Mouse (Mus musculus) olfactory bulb, adult 2 months (tissue): ENCODE measurements around the gene Gm49395. TPM values are rescaled to one million over a fixed set of nuclear protein-coding genes. Genes with fewer than 3 reads are reported as not detected.

Source experiments
- H3K27ac ChIP-seq: fragments of 200-500 bp; 2 replicates; pipeline ENCODE4 v1.5.1; 2012; ENCODE audit warnings: low read depth, low read length; ENCODE audit not compliant: insufficient read depth
- H3K4me1 ChIP-seq: fragments of 200-500 bp; 2 replicates; pipeline ENCODE4 v1.6.1; 2012; ENCODE audit warnings: low read length; ENCODE audit not compliant: control insufficient read depth, insufficient read depth
- H3K4me3 ChIP-seq: fragments of 200-500 bp; 2 replicates; pipeline ENCODE4 v1.5.1; 2012; ENCODE audit warnings: mild to moderate bottlenecking, low read depth, low read length, moderate library complexity; ENCODE audit not compliant: insufficient read depth
- CTCF ChIP-seq: fragments of 200-500 bp; IDR thresholded peaks from 2 replicates; pipeline ENCODE4 v1.5.1; 2012; ENCODE audit warnings: low read depth, mild to moderate bottlenecking, low read length, moderate library complexity; ENCODE audit not compliant: insufficient read depth
- POLR2A ChIP-seq: fragments of 200-500 bp; IDR thresholded peaks from 2 replicates; pipeline ENCODE4 v1.6.1; 2012; ENCODE audit warnings: mild to moderate bottlenecking, low read depth, low read length, moderate library complexity; ENCODE audit not compliant: insufficient read depth
- WGBS: fragments of 180-500 bp; shearing (Covaris S2); methylation state at CpG from one replicate; pipeline ENCODE4 v1.1.7; 2018; 5-methylcytosine and 5-hydroxymethylcytosine counted together
- polyA plus RNA-seq: library from polyadenylated mRNA; stranded (reverse); fragments of >200 nt; gene quantifications from 2 replicates; pipeline ENCODE4 v1.2.4, GENCODE M21; 2012; ENCODE audit warnings: low replicate concordance; ENCODE audit not compliant: missing spikeins, insufficient read depth, insufficient read length

Gene Gm49395
- polyA plus RNA-seq, 1 experiment: not detected

DNA sequence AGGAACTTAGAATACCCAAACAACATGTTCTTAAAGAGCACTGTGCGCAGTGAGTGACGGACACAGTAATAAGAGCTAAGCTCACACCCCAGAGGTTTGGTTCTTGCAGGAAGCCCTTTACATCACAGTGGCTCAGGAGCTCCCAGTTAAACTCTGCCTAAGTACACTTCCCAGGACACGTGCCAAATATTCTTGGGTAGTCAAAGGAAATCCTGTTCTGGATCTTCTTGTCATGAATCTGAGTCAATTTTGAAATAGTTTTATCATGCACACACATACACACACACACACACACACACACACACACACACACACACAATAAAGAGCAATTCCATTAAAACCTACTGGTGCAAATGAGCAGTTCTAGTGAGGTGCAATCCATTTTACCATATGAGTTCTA is 30.3 kb downstream of the Gm49395 start:
- Histone ChIP-seq H3K4me1 (no peaks in the 10 kb centered on the region), H3K4me3 (no peak overlapping the region), H3K27ac (no peak overlapping the region)
- WGBS: 95% methylated on average over 3 of the region's 3 CpGs
- TF ChIP-seq CTCF (no peak), POLR2A (no peak)

DNA sequence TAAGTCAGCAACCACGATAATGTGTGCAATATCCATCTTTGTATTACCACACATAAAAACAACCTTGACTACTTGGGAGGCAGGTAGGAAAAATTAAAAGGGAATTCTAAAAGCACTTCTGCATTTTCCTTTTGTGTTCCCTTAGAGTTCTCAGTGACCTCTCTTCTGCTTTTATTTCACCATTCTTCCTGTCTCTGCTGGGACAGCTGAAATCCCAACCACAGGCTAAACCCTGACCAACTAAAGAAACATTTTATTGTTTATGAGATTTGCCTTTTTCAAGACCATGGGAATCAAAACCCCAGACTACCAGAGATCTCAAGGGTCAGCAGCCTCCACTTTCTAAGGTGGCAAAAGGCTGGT is 33.8 kb downstream of the Gm49395 start:
- WGBS: 92% methylated on average over 1 of the region's 1 CpGs
- H3K4me3 ChIP-seq: no peak overlapping the region
- TF ChIP-seq CTCF: no peak
- no peak for TF ChIP-seq POLR2A
- no peaks in the 10 kb centered on the region for H3K4me1 ChIP-seq
- H3K27ac ChIP-seq: no peak overlapping the region

DNA sequence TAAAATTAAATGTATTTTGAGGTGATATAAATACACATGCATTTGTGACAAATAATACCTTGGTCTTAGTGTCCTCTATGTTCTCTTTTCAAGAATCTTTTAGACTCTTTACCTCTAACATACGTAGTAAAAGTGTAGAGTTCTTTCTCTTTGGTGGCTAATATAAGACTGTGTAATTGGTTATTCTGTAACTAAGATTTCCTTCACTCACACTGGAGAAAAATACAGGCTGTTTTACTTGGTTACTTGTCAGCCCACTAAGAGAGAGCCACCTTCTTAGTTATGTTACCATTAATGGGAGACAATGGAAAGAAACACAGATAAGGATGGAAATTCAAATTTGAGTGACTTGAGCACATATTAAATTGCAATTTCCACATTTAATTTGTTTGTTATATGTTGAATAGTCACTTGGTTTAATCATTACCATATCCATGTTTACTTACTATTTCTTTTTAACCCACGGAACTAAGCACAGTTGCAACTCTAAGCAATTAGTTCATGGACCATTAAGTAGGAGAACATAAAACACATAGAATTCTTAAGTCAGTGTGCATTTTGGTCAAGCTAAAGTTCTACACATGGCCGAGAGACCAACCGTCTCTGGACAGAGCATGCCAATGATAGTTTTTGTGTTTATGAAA is 34.3 kb downstream of the Gm49395 start:
- Histone ChIP-seq H3K4me3 (no peak overlapping the region), H3K4me1 (no peaks in the 10 kb centered on the region), H3K27ac (no peak overlapping the region)
- TF ChIP-seq POLR2A: no peak
- TF ChIP-seq CTCF: no peak
- WGBS: 87% methylated on average over 4 of the region's 4 CpGs

DNA sequence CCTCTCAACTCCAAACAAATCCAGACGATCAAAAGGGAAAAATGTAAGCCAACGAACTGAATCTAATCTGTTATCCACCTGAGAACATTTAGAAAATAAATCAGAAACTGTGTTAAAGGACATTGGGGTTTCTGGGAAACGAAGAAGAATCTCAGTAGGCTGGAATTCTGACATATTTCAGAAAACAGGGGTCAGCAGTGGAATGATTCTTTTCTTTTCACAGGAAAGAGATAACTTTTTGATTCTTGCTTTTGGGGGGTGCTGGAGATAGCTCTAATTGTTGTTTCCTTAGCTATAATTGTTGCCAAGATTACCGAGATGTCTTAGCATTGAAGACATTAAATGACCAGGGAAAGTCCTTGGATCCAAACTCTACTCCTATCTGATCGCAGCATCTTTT is 44.2 kb downstream of the Gm49395 start:
- TF ChIP-seq CTCF (no peak), POLR2A (no peak)

DNA sequence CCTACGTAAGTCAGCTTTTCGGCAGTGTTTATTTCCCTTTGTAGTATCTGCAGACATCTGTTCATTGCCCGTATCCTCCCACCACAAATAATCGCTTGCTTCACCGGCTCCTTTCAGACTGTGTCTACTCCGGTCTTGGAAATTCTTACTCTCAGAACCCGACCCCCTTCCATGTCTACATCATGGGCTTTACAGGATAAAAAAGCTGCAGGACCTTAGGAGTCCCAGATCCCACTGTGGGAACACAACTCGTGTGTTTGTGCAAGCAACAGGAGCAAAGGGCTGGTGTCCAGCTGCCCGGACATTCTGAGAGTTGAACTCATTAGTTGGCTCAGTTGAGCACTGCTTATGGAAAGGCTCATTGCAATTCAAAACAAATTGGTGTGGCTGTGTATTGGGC is 46.9 kb downstream of the Gm49395 start:
- 9% methylated on average over 9 of the region's 9 CpGs for WGBS
- no peaks in the 10 kb centered on the region for H3K4me1 ChIP-seq
- H3K4me3 ChIP-seq: no peak overlapping the region
- TF ChIP-seq CTCF (no peak), POLR2A (no peak)
- H3K27ac ChIP-seq: no peak overlapping the region

More for the DNA sequence above, 44.2 kb downstream of the Gm49395 start:
- H3K27ac ChIP-seq: no peak overlapping the region
- H3K4me1 ChIP-seq: no peaks in the 10 kb centered on the region
- H3K4me3 ChIP-seq: no peak overlapping the region
- 81% methylated on average over 5 of the region's 5 CpGs for WGBS

DNA sequence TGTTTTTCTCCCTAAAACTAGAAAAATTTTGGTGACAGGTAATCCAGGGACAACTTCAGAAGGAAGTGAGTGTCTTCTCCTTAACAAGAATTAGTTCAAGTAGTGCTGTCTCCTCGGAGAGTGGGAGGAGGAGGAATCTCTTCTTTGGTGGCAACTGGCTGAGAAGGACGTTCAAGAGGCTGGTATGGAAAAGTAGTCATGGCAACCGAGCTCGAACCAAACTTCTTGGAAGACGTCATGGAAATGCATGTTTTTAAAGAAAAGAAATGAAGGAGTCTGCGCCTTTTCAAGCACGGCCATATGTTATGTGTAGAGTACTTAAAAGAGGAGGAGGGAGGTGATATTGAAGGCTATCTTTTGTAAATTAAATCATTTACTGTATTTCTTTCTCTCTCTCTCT is 49.2 kb downstream of the Gm49395 start:
- Histone ChIP-seq H3K4me1 (no peaks in the 10 kb centered on the region), H3K27ac (no peak overlapping the region), H3K4me3 (no peak overlapping the region)
- TF ChIP-seq CTCF (no peak), POLR2A (no peak)
- WGBS: 48% methylated on average over 7 of the region's 7 CpGs

DNA sequence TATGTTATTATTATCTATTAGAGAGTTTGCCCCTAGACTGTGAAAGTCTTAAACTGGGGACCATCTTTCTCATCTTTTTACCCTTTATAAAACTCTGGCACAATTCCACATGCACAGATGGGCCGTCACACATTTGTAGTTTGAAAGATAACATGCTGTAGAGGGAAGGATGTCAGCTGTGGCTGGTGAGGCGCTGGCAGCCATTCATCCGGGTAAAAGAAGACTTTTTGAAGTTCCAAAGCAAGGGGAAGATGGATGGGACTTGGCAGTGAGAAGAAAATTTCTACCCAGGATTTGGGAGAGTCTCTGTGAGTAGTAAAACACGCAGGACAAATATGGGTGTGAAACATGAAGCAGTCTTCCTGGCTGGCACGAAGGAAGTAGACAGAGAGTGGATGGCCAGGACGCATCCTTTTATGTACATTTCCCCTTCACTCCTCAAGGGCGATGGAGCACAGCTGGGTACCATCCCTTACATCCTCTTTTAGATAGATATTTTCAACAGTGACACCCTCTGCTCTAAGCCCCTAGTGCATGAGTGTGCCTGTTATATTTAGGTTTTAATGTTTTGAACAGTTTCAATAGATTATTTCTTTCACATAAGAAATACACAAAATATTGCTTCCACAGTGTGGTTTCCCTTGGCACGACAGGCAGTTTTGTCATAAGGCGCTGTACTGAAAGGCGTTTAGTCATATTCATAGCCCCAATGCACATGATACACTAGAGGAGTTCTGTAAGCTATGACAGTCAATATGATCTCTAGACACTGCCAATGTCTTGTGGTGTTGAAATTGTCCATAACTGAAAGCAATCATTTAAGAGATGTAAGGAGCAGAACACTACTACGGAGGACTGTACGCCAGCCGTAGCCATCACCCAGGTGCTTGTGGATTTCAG is 50.8 kb downstream of the Gm49395 start:
- Histone ChIP-seq H3K4me1 (no peaks in the 10 kb centered on the region), H3K27ac (no peak overlapping the region), H3K4me3 (no peak overlapping the region)
- WGBS: 87% methylated on average over 13 of the region's 13 CpGs
- no peak for TF ChIP-seq CTCF
- no peak for TF ChIP-seq POLR2A

DNA sequence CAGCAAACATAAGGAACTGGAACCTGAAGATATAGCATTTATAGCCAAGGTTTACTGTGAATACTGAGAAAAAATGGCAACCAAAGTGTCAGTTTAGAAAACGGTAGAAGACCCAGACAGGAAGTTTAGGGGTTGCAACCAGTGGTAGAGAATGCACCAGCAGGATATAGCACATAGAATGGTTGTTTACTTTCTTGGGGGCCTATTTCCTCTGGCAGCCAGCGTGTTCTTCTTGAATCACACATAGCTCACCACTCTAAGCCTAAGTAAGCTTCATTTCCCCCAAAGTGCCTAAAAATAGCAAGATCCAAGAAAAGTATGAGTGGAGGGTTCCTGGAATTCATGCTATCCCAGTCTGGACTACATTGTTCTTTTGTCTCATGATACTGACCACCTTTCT is 59.1 kb downstream of the Gm49395 start:
- WGBS: 64% methylated on average over 2 of the region's 2 CpGs
- no peak for TF ChIP-seq POLR2A
- TF ChIP-seq CTCF: no peak
- no peak overlapping the region for H3K4me3 ChIP-seq

DNA sequence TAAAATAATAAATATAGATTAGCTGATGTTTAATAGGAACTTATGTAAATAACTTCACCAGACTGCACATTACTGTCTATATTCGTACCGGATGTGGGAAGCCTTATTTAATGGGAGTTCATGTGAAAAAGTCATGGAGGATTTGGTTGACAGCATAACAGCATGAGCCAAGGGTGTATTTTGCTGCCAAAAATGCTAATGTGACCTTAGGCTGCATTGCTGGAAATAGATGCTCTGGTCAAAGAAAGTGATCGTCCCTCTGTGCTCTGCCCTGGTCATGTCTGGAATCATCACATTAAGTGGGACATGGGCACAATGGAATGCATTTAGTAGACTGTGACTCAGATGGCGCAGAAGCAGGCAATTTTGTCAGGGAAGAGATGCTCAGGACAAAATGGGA is 64.4 kb downstream of the Gm49395 start:
- 48% methylated on average over 4 of the region's 4 CpGs for WGBS
- no peak overlapping the region for H3K27ac ChIP-seq
- H3K4me1 ChIP-seq: no peaks in the 10 kb centered on the region
- TF ChIP-seq CTCF: no peak
- no peak overlapping the region for H3K4me3 ChIP-seq

More for the DNA sequence above, 59.1 kb downstream of the Gm49395 start:
- Histone ChIP-seq H3K27ac (no peak overlapping the region), H3K4me1 (no peaks in the 10 kb centered on the region)

DNA sequence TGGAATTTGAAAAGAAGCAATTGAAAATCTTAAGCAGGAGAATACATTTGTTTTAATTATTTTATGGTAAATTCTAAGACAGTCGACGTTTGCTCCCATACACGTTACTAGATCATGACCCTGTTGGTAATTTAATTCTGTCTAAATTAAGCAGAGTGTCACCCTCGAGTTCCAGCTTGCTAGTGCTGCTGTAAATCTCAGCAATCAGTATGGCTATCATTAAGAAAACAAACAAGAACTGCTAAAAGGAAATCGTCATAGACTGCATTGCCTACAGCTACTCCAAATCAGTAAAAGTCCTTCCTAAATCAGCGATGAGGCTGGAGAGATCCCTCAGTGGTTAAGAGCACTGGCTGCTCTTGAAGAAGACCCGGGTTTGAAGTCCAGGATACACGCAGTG is 66.3 kb downstream of the Gm49395 start:
- Histone ChIP-seq H3K4me3 (no peak overlapping the region), H3K27ac (no peak overlapping the region), H3K4me1 (no peaks in the 10 kb centered on the region)
- TF ChIP-seq CTCF (no peak), POLR2A (no peak)
- 81% methylated on average over 8 of the region's 8 CpGs for WGBS
